Mouse (Mus musculus): ENCODE measurements around the gene Ftsj3.

Ftsj3 gene

GRCm38 (mm10) chr11:106268326-106269059 lies 12.6 kb upstream of the Ftsj3 start:
- no peak for DNase-seq (ENCODE audit: low spot score in 2 of 2)

GRCm38 (mm10) chr11:106267871-106268270 lies 12.0 kb upstream of the Ftsj3 start:
- no peak for DNase-seq (ENCODE audit: low spot score in 2 of 2)

- no peak for DNase-seq (ENCODE audit: low spot score in 2 of 2)
Observed at GRCm38 (mm10) chr11:106267311-106267852, 11.5 kb upstream of the Ftsj3 start.

- no peak for DNase-seq (ENCODE audit: low spot score in 2 of 2)
Observed at GRCm38 (mm10) chr11:106266431-106266830, 10.6 kb upstream of the Ftsj3 start.

- no peak for DNase-seq (ENCODE audit: low spot score in 2 of 2)
Observed at GRCm38 (mm10) chr11:106265570-106265969, 9.7 kb upstream of the Ftsj3 start.

- DNase-seq (ENCODE audit: low spot score in 2 of 2): no peak
Observed at GRCm38 (mm10) chr11:106264988-106265387, 9.1 kb upstream of the Ftsj3 start.

- DNase-seq (ENCODE audit: low spot score in 2 of 2): no peak
Observed at GRCm38 (mm10) chr11:106263963-106264362, 8.1 kb upstream of the Ftsj3 start.

- no peak for DNase-seq (ENCODE audit: low spot score in 2 of 2)
Observed at GRCm38 (mm10) chr11:106260826-106261450, 5.1 kb upstream of the Ftsj3 start.

- DNase-seq (ENCODE audit: low spot score in 2 of 2): no peak
Observed at GRCm38 (mm10) chr11:106256775-106257174, 896 bp upstream of the Ftsj3 start.

- no peak for DNase-seq (ENCODE audit: low spot score in 2 of 2)
Observed at GRCm38 (mm10) chr11:106255174-106255573, 705 bp downstream of the Ftsj3 start.

GRCm38 (mm10) chr11:106254767-106255166 lies 1.1 kb downstream of the Ftsj3 start:
- no peak for DNase-seq (ENCODE audit: low spot score in 2 of 2)

GRCm38 (mm10) chr11:106249326-106249725 lies 6.6 kb downstream of the Ftsj3 start:
- no peak for DNase-seq (ENCODE audit: low spot score in 2 of 2)

- DNase-seq (ENCODE audit: low spot score in 2 of 2): peak in 1 of 2 experiments; percentile 30
Observed at GRCm38 (mm10) chr11:106246834-106247233, 9.0 kb downstream of the Ftsj3 start.

GRCm38 (mm10) chr11:106233978-106234377 lies 21.9 kb downstream of the Ftsj3 start:
- DNase-seq (ENCODE audit: low spot score in 2 of 2): peak; percentile 11 to 16

- DNase-seq (ENCODE audit: low spot score in 2 of 2): no peak
Observed at GRCm38 (mm10) chr11:106220603-106221002, 35.3 kb downstream of the Ftsj3 start.

GRCm38 (mm10) chr11:106216730-106217490 lies 39.0 kb downstream of the Ftsj3 start, which contains the start of gene Ddx42:
Ddx42 (plus strand) TSS chr11:106216926.
- peak; percentile 86 to 89 for DNase-seq (ENCODE audit: low spot score in 2 of 2)

- DNase-seq (ENCODE audit: low spot score in 2 of 2): peak; percentile 94 to 96
Observed at GRCm38 (mm10) chr11:106215927-106216729, 39.8 kb downstream of the Ftsj3 start, which contains the start of gene Ccdc47. Ccdc47 (minus strand) TSS chr11:106216344.

- no peak for DNase-seq (ENCODE audit: low spot score in 2 of 2)
Observed at GRCm38 (mm10) chr11:106215450-106215859, 40.4 kb downstream of the Ftsj3 start.

- DNase-seq (ENCODE audit: low spot score in 2 of 2): no peak
Observed at GRCm38 (mm10) chr11:106214856-106215255, 41.0 kb downstream of the Ftsj3 start.

- no peak for DNase-seq (ENCODE audit: low spot score in 2 of 2)
Observed at GRCm38 (mm10) chr11:106212771-106213170, 43.1 kb downstream of the Ftsj3 start.

GRCm38 (mm10) chr11:106202123-106202465 lies 53.8 kb downstream of the Ftsj3 start, which contains the start of gene Strada:
Strada (minus strand) TSS chr11:106202168.
- peak; percentile 26 to 29 for DNase-seq (ENCODE audit: low spot score in 2 of 2)

Data from natural killer cell, adult 2 months (primary cell).